Mouse (Mus musculus): ENCODE data around the gene Aff1. TPM values are rescaled to one million over a fixed set of nuclear protein-coding genes. Genes with fewer than 3 reads are reported as not detected.

The Aff1 gene
- polyA plus RNA-seq, 1 experiment from 2014 or later = 8.2 TPM

GRCm38 (mm10) chr5:103736553-103737207, 44.5 kb downstream of the Aff1 start:
- Histone ChIP-seq H3K4me1 (ENCODE audit: control insufficient read depth, insufficient read depth, low read length) (peaks cover 7% of the 10 kb centered on the region; the same call in 1 of the 2 replicates), H3K4me3 (ENCODE audit: low read depth, low read length) (no peak overlapping the region), H3K36me3 (ENCODE audit: control insufficient read depth, insufficient read depth, low read length) (no peaks in the 10 kb centered on the region), H3K9me3 (ENCODE audit: control insufficient read depth, low read length) (no peaks in the 10 kb centered on the region), H3K9ac (ENCODE audit: low read depth, low read length) (no peak overlapping the region), H3K27me3 (replicated peaks; ENCODE audit: control insufficient read depth, insufficient read depth, low read length) (no peaks in the 10 kb centered on the region; the same call in 1 of the 2 replicates), H3K27ac (replicated peaks; ENCODE audit: low read depth, low read length) (no peak overlapping the region), H3K4me2 (ENCODE audit: low read depth, low read length) (no peak overlapping the region)
- DNase-seq (ENCODE audit: low spot score) (no peak), ATAC-seq (ENCODE audit: low read depth) (no peak)
- 63% methylated on average over 6 of the region's 6 CpGs for WGBS

GRCm38 (mm10) chr5:103737208-103738066, 45.3 kb downstream of the Aff1 start:
- H3K9me3 ChIP-seq (ENCODE audit: control insufficient read depth, low read length) = no peaks in the 10 kb centered on the region
- no peaks in the 10 kb centered on the region for H3K36me3 ChIP-seq (ENCODE audit: control insufficient read depth, insufficient read depth, low read length)
- H3K4me2 ChIP-seq (ENCODE audit: low read depth, low read length) = no peak overlapping the region
- no peak overlapping the region for H3K4me3 ChIP-seq (ENCODE audit: low read depth, low read length)
- WGBS = 66% methylated on average over 26 of the region's 26 CpGs
- no peak overlapping the region for H3K27ac ChIP-seq (replicated peaks; ENCODE audit: low read depth, low read length)
- ATAC-seq (ENCODE audit: low read depth) (no peak), DNase-seq (ENCODE audit: low spot score) (peak; percentile 46)
- H3K4me1 ChIP-seq (ENCODE audit: control insufficient read depth, insufficient read depth, low read length) = peaks cover 7% of the 10 kb centered on the region; the same call in 1 of the 2 replicates
- no peak overlapping the region for H3K9ac ChIP-seq (ENCODE audit: low read depth, low read length)
- no peaks in the 10 kb centered on the region; the same call in 1 of the 2 replicates for H3K27me3 ChIP-seq (replicated peaks; ENCODE audit: control insufficient read depth, insufficient read depth, low read length)

GRCm38 (mm10) chr5:103738509-103738908, 46.3 kb downstream of the Aff1 start:
- ATAC-seq (ENCODE audit: low read depth) (no peak), DNase-seq (ENCODE audit: low spot score) (no peak)
- no peaks in the 10 kb centered on the region; the same call in 1 of the 2 replicates for H3K27me3 ChIP-seq (replicated peaks; ENCODE audit: control insufficient read depth, insufficient read depth, low read length)
- no peak overlapping the region for H3K4me2 ChIP-seq (ENCODE audit: low read depth, low read length)
- H3K9me3 ChIP-seq (ENCODE audit: control insufficient read depth, low read length) = no peaks in the 10 kb centered on the region
- no peak overlapping the region for H3K9ac ChIP-seq (ENCODE audit: low read depth, low read length)
- peaks cover 7% of the 10 kb centered on the region; the same call in 1 of the 2 replicates for H3K4me1 ChIP-seq (ENCODE audit: control insufficient read depth, insufficient read depth, low read length)
- no peaks in the 10 kb centered on the region for H3K36me3 ChIP-seq (ENCODE audit: control insufficient read depth, insufficient read depth, low read length)
- WGBS = 55% methylated on average over 5 of the region's 5 CpGs
- H3K27ac ChIP-seq (replicated peaks; ENCODE audit: low read depth, low read length) = no peak overlapping the region
- H3K4me3 ChIP-seq (ENCODE audit: low read depth, low read length) = no peak overlapping the region

GRCm38 (mm10) chr5:103739163-103739562, 47.0 kb downstream of the Aff1 start:
- H3K27ac ChIP-seq (replicated peaks; ENCODE audit: low read depth, low read length) = no peak overlapping the region
- no peaks in the 10 kb centered on the region; the same call in 1 of the 2 replicates for H3K27me3 ChIP-seq (replicated peaks; ENCODE audit: control insufficient read depth, insufficient read depth, low read length)
- no peaks in the 10 kb centered on the region for H3K9me3 ChIP-seq (ENCODE audit: control insufficient read depth, low read length)
- no peak for ATAC-seq (ENCODE audit: low read depth)
- no peak overlapping the region for H3K4me3 ChIP-seq (ENCODE audit: low read depth, low read length)
- no peak overlapping the region for H3K9ac ChIP-seq (ENCODE audit: low read depth, low read length)
- 89% methylated on average over 5 of the region's 5 CpGs for WGBS
- DNase-seq (ENCODE audit: low spot score) = no peak
- H3K4me1 ChIP-seq (ENCODE audit: control insufficient read depth, insufficient read depth, low read length) = peaks cover 7% of the 10 kb centered on the region; the same call in 1 of the 2 replicates
- H3K36me3 ChIP-seq (ENCODE audit: control insufficient read depth, insufficient read depth, low read length) = no peaks in the 10 kb centered on the region
- H3K4me2 ChIP-seq (ENCODE audit: low read depth, low read length) = no peak overlapping the region

GRCm38 (mm10) chr5:103740093-103740902, 48.1 kb downstream of the Aff1 start:
- Histone ChIP-seq H3K4me2 (ENCODE audit: low read depth, low read length) (no peak overlapping the region), H3K27ac (replicated peaks; ENCODE audit: low read depth, low read length) (no peak overlapping the region), H3K4me3 (ENCODE audit: low read depth, low read length) (no peak overlapping the region), H3K9me3 (ENCODE audit: control insufficient read depth, low read length) (no peaks in the 10 kb centered on the region), H3K36me3 (ENCODE audit: control insufficient read depth, insufficient read depth, low read length) (no peaks in the 10 kb centered on the region), H3K4me1 (ENCODE audit: control insufficient read depth, insufficient read depth, low read length) (peaks cover 7% of the 10 kb centered on the region; the same call in 1 of the 2 replicates), H3K27me3 (replicated peaks; ENCODE audit: control insufficient read depth, insufficient read depth, low read length) (no peaks in the 10 kb centered on the region; the same call in 1 of the 2 replicates), H3K9ac (ENCODE audit: low read depth, low read length) (no peak overlapping the region)
- no peak for DNase-seq (ENCODE audit: low spot score)
- ATAC-seq (ENCODE audit: low read depth) = no peak
- 75% methylated on average over 5 of the region's 5 CpGs for WGBS

- H3K9ac ChIP-seq (ENCODE audit: low read depth, low read length) = no peak overlapping the region
- WGBS = 50% methylated on average over 1 of the region's 1 CpGs
- H3K27ac ChIP-seq (replicated peaks; ENCODE audit: low read depth, low read length) = no peak overlapping the region
- H3K4me1 ChIP-seq (ENCODE audit: control insufficient read depth, insufficient read depth, low read length) = peaks cover 7% of the 10 kb centered on the region; the same call in 1 of the 2 replicates
- DNase-seq (ENCODE audit: low spot score) = no peak
- H3K4me2 ChIP-seq (ENCODE audit: low read depth, low read length) = no peak overlapping the region
- H3K4me3 ChIP-seq (ENCODE audit: low read depth, low read length) = no peak overlapping the region
- no peaks in the 10 kb centered on the region; the same call in 1 of the 2 replicates for H3K27me3 ChIP-seq (replicated peaks; ENCODE audit: control insufficient read depth, insufficient read depth, low read length)
- ATAC-seq (ENCODE audit: low read depth) = no peak
- H3K9me3 ChIP-seq (ENCODE audit: control insufficient read depth, low read length) = no peaks in the 10 kb centered on the region
- H3K36me3 ChIP-seq (ENCODE audit: control insufficient read depth, insufficient read depth, low read length) = no peaks in the 10 kb centered on the region
Observed at GRCm38 (mm10) chr5:103740903-103741246, 48.7 kb downstream of the Aff1 start.

- H3K9me3 ChIP-seq (ENCODE audit: control insufficient read depth, low read length) = no peaks in the 10 kb centered on the region
- H3K27ac ChIP-seq (replicated peaks; ENCODE audit: low read depth, low read length) = no peak overlapping the region
- H3K27me3 ChIP-seq (replicated peaks; ENCODE audit: control insufficient read depth, insufficient read depth, low read length) = no peaks in the 10 kb centered on the region; the same call in 1 of the 2 replicates
- H3K36me3 ChIP-seq (ENCODE audit: control insufficient read depth, insufficient read depth, low read length) = no peaks in the 10 kb centered on the region
- DNase-seq (ENCODE audit: low spot score) (no peak), ATAC-seq (ENCODE audit: low read depth) (no peak)
- WGBS = 38% methylated on average over 1 of the region's 1 CpGs
- peaks cover 7% of the 10 kb centered on the region; the same call in 1 of the 2 replicates for H3K4me1 ChIP-seq (ENCODE audit: control insufficient read depth, insufficient read depth, low read length)
- H3K4me2 ChIP-seq (ENCODE audit: low read depth, low read length) = no peak overlapping the region
- H3K9ac ChIP-seq (ENCODE audit: low read depth, low read length) = no peak overlapping the region
- H3K4me3 ChIP-seq (ENCODE audit: low read depth, low read length) = no peak overlapping the region
Observed at GRCm38 (mm10) chr5:103741443-103741842, 49.3 kb downstream of the Aff1 start.

GRCm38 (mm10) chr5:103741992-103742391, 49.8 kb downstream of the Aff1 start:
- H3K4me2 ChIP-seq (ENCODE audit: low read depth, low read length) = no peak overlapping the region
- no peaks in the 10 kb centered on the region; the same call in 1 of the 2 replicates for H3K27me3 ChIP-seq (replicated peaks; ENCODE audit: control insufficient read depth, insufficient read depth, low read length)
- no peaks in the 10 kb centered on the region for H3K36me3 ChIP-seq (ENCODE audit: control insufficient read depth, insufficient read depth, low read length)
- H3K4me3 ChIP-seq (ENCODE audit: low read depth, low read length) = no peak overlapping the region
- H3K4me1 ChIP-seq (ENCODE audit: control insufficient read depth, insufficient read depth, low read length) = peaks cover 7% of the 10 kb centered on the region; the same call in 1 of the 2 replicates
- DNase-seq (ENCODE audit: low spot score) (no peak), ATAC-seq (ENCODE audit: low read depth) (no peak)
- H3K9ac ChIP-seq (ENCODE audit: low read depth, low read length) = no peak overlapping the region
- WGBS = 67% methylated on average over 2 of the region's 2 CpGs
- H3K9me3 ChIP-seq (ENCODE audit: control insufficient read depth, low read length) = no peaks in the 10 kb centered on the region
- H3K27ac ChIP-seq (replicated peaks; ENCODE audit: low read depth, low read length) = no peak overlapping the region

All from embryonic facial prominence, embryonic 14.5 days (tissue).